Mouse (Mus musculus) CH12F3 (cell line): Measurements from ENCODE around the gene Gjb4.

Experiments used
- in situ Hi-C: fragments of 300-500 bp; cut with MboI; formaldehyde crosslinking; loops from 2 replicates; pipeline ENCODE4 v1.14.3; 2020; ENCODE audit warnings: low sequenced_read_pairs

The Gjb4 gene

DNA sequence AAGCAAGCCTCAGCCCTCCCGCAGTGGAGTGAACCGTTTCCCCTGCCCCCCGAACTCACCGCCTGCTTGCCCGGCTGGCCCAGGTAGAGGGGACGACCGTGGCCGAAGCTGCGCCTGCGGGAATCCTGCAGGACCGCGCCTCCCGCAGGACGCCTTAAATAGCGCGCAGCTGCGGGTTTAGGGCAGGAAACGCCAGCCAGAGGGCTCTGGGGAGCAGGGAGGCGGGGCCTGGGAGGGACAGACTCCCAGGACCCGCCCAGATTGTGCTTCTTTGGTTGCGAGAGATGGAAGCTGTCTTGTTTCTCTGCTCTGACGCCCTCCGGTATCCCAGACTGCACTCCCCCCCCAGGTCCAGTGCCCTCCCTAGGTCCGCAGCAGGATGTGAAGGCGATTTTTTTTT lies 40.0 kb downstream of the Gjb4 start, which contains the start of gene Gja4:
Gja4 (minus strand) TSS at position 179 of the 400 bp plus-strand sequence.
- in situ Hi-C loops: loop anchor here (10.0 kb wide), 1 partner anchor 59 kb away; no protein-coding TSS in a partner anchor

DNA sequence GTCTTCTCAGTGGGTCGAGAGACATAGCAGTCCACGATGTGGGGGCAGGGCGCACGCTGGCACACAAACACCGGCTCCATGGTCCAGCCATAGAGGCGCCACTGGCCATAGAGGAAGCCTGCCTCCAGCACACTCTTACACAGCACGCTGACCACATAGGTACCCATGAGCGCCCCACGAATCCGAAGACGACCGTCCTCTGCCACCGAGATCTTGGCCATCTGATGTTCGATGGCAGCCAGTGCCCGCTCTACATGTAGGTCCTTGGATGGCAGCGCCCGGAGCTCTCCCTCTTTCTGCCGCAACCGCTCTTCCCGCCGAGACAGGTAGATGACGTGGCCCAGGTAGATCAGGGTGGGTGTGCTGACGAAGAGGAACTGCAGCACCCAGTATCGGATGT lies 41.5 kb downstream of the Gjb4 start:
- in situ Hi-C loops: loop anchor here (10.0 kb wide), 1 partner anchor 58 kb away; no protein-coding TSS in a partner anchor

DNA sequence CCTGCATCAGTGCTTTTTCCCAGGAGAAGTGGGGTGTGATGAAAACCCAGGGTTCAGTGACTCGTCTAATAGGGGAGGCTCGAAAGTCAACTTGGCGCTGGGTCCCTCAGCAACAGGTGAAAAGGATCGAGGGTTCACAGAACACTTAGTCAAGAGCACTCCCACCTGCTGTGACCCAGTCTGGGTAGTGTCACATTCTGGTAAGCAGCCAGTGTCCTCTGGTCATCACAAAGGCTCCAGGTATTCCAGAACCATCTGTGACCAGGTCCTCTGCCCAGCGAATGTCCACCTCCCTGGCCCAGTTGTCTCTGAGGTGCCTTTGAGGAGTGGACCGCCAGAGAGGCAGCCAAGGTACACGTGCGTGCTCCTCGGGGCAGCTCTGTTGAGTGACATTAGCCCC lies 42.3 kb downstream of the Gjb4 start:
- in situ Hi-C loops: loop anchor here (10.0 kb wide), 1 partner anchor 57 kb away; no protein-coding TSS in a partner anchor

DNA sequence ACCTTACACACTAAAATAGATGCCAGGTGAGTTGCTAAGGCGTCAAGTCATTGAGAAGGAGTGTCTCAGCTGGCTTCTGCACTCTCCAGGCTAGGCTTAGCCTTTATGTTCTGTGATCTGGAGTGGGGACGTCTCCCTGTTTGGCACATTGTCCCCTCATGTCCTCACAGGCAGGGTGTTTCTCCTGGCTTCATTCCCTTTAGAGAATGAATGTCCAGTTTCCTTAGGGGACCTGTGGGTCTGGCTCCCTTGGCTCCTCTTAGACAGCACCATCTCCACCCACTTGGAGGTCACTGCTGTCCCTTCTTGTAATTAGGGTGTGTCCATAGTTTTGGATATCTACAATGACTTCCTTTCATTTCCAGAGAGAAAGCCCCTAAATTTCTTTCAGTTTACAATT lies 47.0 kb downstream of the Gjb4 start:
- in situ Hi-C loops: no loop called here

DNA sequence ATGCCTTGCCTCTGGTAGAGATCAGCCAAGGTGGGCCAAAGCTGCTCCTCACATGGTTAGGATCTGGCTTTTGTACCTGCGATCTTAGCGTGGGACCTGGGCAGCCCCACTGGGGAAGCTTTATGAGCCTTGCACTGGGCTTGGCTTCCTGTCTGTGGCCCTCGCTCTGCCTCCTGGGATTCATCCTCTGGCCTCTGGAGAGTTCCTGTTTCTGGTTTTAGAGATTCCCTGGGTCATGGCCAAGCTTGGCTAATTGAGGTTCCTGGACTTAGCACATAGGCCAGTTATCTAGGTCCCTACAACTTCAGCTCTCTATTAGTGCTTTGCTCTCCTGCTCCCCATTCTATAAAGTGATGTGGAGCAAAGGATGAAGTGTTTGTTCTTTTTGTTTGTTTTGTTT lies 50.1 kb downstream of the Gjb4 start:
- in situ Hi-C loops: no loop called here
